Mouse (Mus musculus) adrenal gland, postnatal 14 days (tissue): ENCODE results near the gene Tcl1. TPM values are rescaled to one million over a fixed set of nuclear protein-coding genes. Genes with fewer than 3 reads are reported as not detected.
"Not testable (repeated sequence)": the region's sequence is repeated elsewhere in the genome, so short reads cannot be mapped to it uniquely, and the experiment has no call there.

Experiments used
- DNase-seq: peaks from one replicate; pipeline ENCODE4 v3.0.0; 2021; ENCODE audit warnings: mixed read lengths
- total RNA-seq: library from RNA; stranded (reverse); gene quantifications from 2 replicates; pipeline ENCODE4 v1.2.3, GENCODE M21; 2021

Tcl1 gene
- total RNA-seq, 1 experiment from 2014 or later: not detected

GRCm38 (mm10) chr12:105181040-105181644, 41.5 kb downstream of the Tcl1 start:
- not testable (repeated sequence) for DNase-seq

GRCm38 (mm10) chr12:105176044-105176443, 46.5 kb downstream of the Tcl1 start, which contains the start of gene Tcl1b5:
Gene Tcl1b5, plus strand, starts transcription at chr12:105176344.
- DNase-seq: not testable (repeated sequence)

DNA sequence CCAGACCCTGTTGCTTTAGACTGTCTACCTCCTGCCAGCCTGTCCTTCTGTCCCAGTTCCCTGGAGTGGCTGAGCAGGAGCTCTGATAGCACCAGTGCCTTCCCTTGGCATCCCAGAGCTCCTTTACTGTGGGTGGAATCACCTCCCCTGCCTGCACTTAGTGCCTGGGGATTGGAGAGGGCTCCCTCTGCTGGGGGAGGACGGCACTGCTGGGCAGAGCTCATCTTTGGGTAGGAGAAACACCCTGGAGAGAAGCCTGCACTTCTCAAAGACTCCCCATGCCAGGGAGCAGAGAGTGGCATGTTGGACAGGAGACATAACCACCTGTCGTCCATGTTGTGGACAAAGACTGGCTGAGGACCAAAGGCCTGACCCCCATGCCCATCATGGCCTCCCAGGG, 48.3 kb downstream of the Tcl1 start:
- DNase-seq: peak; percentile 88

DNA sequence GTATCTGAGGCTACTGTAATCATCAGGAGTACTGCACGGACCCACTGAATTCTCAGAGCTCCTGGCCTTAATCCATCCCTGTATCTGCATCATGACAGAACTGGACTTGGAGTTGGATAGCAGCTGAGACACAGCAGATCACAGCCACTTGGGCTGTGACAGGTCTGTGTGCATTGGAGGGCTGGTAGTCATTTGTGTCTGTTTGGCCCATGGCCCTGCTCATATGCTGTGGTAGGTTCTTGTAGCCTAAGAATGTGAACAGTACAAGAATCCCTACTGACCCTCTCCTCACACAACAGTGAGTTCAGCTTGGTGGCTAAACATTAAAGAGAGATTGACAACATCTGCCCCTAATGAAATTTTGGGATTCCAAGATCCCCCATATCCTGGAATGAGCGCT, 49.2 kb downstream of the Tcl1 start:
- no peak for DNase-seq

Other genes with a start within 250 kb of the Tcl1 start
- gene Syne3, start 213.0 kb downstream of the Tcl1 start, total RNA-seq: 8.4 and 10.2 TPM in 2 replicates
- gene Glrx5, start 190.1 kb downstream of the Tcl1 start, total RNA-seq: 172 and 183 TPM in 2 replicates
- not detected in 2 replicates for gene Tcl1b2, start 76.8 kb downstream of the Tcl1 start, total RNA-seq
- not detected in 2 replicates for gene Tcl1b1, start 63.1 kb downstream of the Tcl1 start, total RNA-seq
- gene Tcl1b5, start 46.4 kb downstream of the Tcl1 start, total RNA-seq: not detected in 2 replicates
- not detected in 2 replicates for gene Tcl1b3, start 31.8 kb downstream of the Tcl1 start, total RNA-seq
- not detected in 2 replicates for gene Tcl1b4, start 20.8 kb downstream of the Tcl1 start, total RNA-seq
- gene Tunar, start 111.1 kb upstream of the Tcl1 start, total RNA-seq: 0.37 and 0.56 TPM in 2 replicates
- gene D430019H16Rik, start 231.1 kb upstream of the Tcl1 start, total RNA-seq: 4.9 and 5.7 TPM in 2 replicates